Mouse (Mus musculus): Measurements from ENCODE around the gene Ccnb1ip1. TPM values are rescaled to one million over a fixed set of nuclear protein-coding genes. Genes with fewer than 3 reads are reported as not detected.

The Ccnb1ip1 gene
- polyA plus RNA-seq (2015; fragmentation: Illumina TruSeq; extraction: RNeasy Lipid Tissue Mini Kit (QIAGEN cat#74804); ENCODE audit: insufficient read depth, low read depth, low replicate concordance): not detected

GRCm38 (mm10) chr14:50807487-50808072, at the start of gene Ccnb1ip1, which contains the start of gene Parp2:
TSS of gene Ccnb1ip1 (minus strand) at chr14:50807732.
TSS of gene Parp2 (plus strand) at chr14:50807841.

GRCm38 (mm10) chr14:50785251-50785637, 22.3 kb downstream of the Ccnb1ip1 start, which contains the start of gene Ttc5:
TSS of gene Ttc5 (minus strand) at chr14:50785519.

GRCm38 (mm10) chr14:50744994-50745393, 62.5 kb downstream of the Ccnb1ip1 start, which contains the start of gene Olfr749:
TSS of gene Olfr749 (minus strand) at chr14:50745094.

Other genes with a start within 250 kb of the Ccnb1ip1 start
- not detected for gene Olfr744, start 192.9 kb downstream of the Ccnb1ip1 start, polyA plus RNA-seq (2015; fragmentation: Illumina TruSeq; extraction: RNeasy Lipid Tissue Mini Kit (QIAGEN cat#74804); ENCODE audit: insufficient read depth, low read depth, low replicate concordance)
- not detected for gene Olfr745, start 168.3 kb downstream of the Ccnb1ip1 start, polyA plus RNA-seq (2015; fragmentation: Illumina TruSeq; extraction: RNeasy Lipid Tissue Mini Kit (QIAGEN cat#74804); ENCODE audit: insufficient read depth, low read depth, low replicate concordance)
- gene Olfr746, start 160.6 kb downstream of the Ccnb1ip1 start, polyA plus RNA-seq (2015; fragmentation: Illumina TruSeq; extraction: RNeasy Lipid Tissue Mini Kit (QIAGEN cat#74804); ENCODE audit: insufficient read depth, low read depth, low replicate concordance): not detected
- gene Olfr747, start 114.5 kb downstream of the Ccnb1ip1 start, polyA plus RNA-seq (2015; fragmentation: Illumina TruSeq; extraction: RNeasy Lipid Tissue Mini Kit (QIAGEN cat#74804); ENCODE audit: insufficient read depth, low read depth, low replicate concordance): not detected
- not detected for gene Olfr748, start 100.4 kb downstream of the Ccnb1ip1 start, polyA plus RNA-seq (2015; fragmentation: Illumina TruSeq; extraction: RNeasy Lipid Tissue Mini Kit (QIAGEN cat#74804); ENCODE audit: insufficient read depth, low read depth, low replicate concordance)
- not detected for gene Olfr749, start 62.6 kb downstream of the Ccnb1ip1 start, polyA plus RNA-seq (2015; fragmentation: Illumina TruSeq; extraction: RNeasy Lipid Tissue Mini Kit (QIAGEN cat#74804); ENCODE audit: insufficient read depth, low read depth, low replicate concordance)
- 10.5 TPM for gene Ttc5, start 22.2 kb downstream of the Ccnb1ip1 start, polyA plus RNA-seq (2015; fragmentation: Illumina TruSeq; extraction: RNeasy Lipid Tissue Mini Kit (QIAGEN cat#74804); ENCODE audit: insufficient read depth, low read depth, low replicate concordance)
- gene Parp2, start 109 bp upstream of the Ccnb1ip1 start, polyA plus RNA-seq (2015; fragmentation: Illumina TruSeq; extraction: RNeasy Lipid Tissue Mini Kit (QIAGEN cat#74804); ENCODE audit: insufficient read depth, low read depth, low replicate concordance): 28.7 TPM
- gene Tep1, start 62.8 kb upstream of the Ccnb1ip1 start, polyA plus RNA-seq (2015; fragmentation: Illumina TruSeq; extraction: RNeasy Lipid Tissue Mini Kit (QIAGEN cat#74804); ENCODE audit: insufficient read depth, low read depth, low replicate concordance): 8.0 TPM
- gene Klhl33, start 89.8 kb upstream of the Ccnb1ip1 start, polyA plus RNA-seq (2015; fragmentation: Illumina TruSeq; extraction: RNeasy Lipid Tissue Mini Kit (QIAGEN cat#74804); ENCODE audit: insufficient read depth, low read depth, low replicate concordance): 0.18 TPM
- gene Osgep, start 117.2 kb upstream of the Ccnb1ip1 start, polyA plus RNA-seq (2015; fragmentation: Illumina TruSeq; extraction: RNeasy Lipid Tissue Mini Kit (QIAGEN cat#74804); ENCODE audit: insufficient read depth, low read depth, low replicate concordance): 13.7 TPM
- gene Apex1, start 117.2 kb upstream of the Ccnb1ip1 start, polyA plus RNA-seq (2015; fragmentation: Illumina TruSeq; extraction: RNeasy Lipid Tissue Mini Kit (QIAGEN cat#74804); ENCODE audit: insufficient read depth, low read depth, low replicate concordance): 6.9 TPM
- gene Pip4p1, start 123.1 kb upstream of the Ccnb1ip1 start, polyA plus RNA-seq (2015; fragmentation: Illumina TruSeq; extraction: RNeasy Lipid Tissue Mini Kit (QIAGEN cat#74804); ENCODE audit: insufficient read depth, low read depth, low replicate concordance): 14.0 TPM
- gene Pnp, start 123.3 kb upstream of the Ccnb1ip1 start, polyA plus RNA-seq (2015; fragmentation: Illumina TruSeq; extraction: RNeasy Lipid Tissue Mini Kit (QIAGEN cat#74804); ENCODE audit: insufficient read depth, low read depth, low replicate concordance): 13.4 TPM
- gene Gm49342, start 136.8 kb upstream of the Ccnb1ip1 start, polyA plus RNA-seq (2015; fragmentation: Illumina TruSeq; extraction: RNeasy Lipid Tissue Mini Kit (QIAGEN cat#74804); ENCODE audit: insufficient read depth, low read depth, low replicate concordance): 5.8 TPM
- 1.1 TPM for gene Pnp2, start 148.3 kb upstream of the Ccnb1ip1 start, polyA plus RNA-seq (2015; fragmentation: Illumina TruSeq; extraction: RNeasy Lipid Tissue Mini Kit (QIAGEN cat#74804); ENCODE audit: insufficient read depth, low read depth, low replicate concordance)
- not detected for gene Rnase10, start 200.0 kb upstream of the Ccnb1ip1 start, polyA plus RNA-seq (2015; fragmentation: Illumina TruSeq; extraction: RNeasy Lipid Tissue Mini Kit (QIAGEN cat#74804); ENCODE audit: insufficient read depth, low read depth, low replicate concordance)
- not detected for gene Rnase9, start 234.1 kb upstream of the Ccnb1ip1 start, polyA plus RNA-seq (2015; fragmentation: Illumina TruSeq; extraction: RNeasy Lipid Tissue Mini Kit (QIAGEN cat#74804); ENCODE audit: insufficient read depth, low read depth, low replicate concordance)
- not detected for gene Rnase11, start 242.4 kb upstream of the Ccnb1ip1 start, polyA plus RNA-seq (2015; fragmentation: Illumina TruSeq; extraction: RNeasy Lipid Tissue Mini Kit (QIAGEN cat#74804); ENCODE audit: insufficient read depth, low read depth, low replicate concordance)
- not detected for gene Rnase12, start 249.9 kb upstream of the Ccnb1ip1 start, polyA plus RNA-seq (2015; fragmentation: Illumina TruSeq; extraction: RNeasy Lipid Tissue Mini Kit (QIAGEN cat#74804); ENCODE audit: insufficient read depth, low read depth, low replicate concordance)

Measured in pancreas, adult 10 weeks (tissue).